Mouse (Mus musculus): ENCODE results near the gene Mbl1. TPM values are rescaled to one million over a fixed set of nuclear protein-coding genes. Genes with fewer than 3 reads are reported as not detected.

The Mbl1 gene
- total RNA-seq, 2 experiments from 2014 or later, result not detected

GRCm38 (mm10) chr14:41189496-41189895 lies 38.2 kb downstream of the Mbl1 start:
- DNase-seq (ENCODE audit: low spot score), result no peak

- no peak for DNase-seq (ENCODE audit: low spot score)
These were observed 46.9 kb downstream of the Mbl1 start for GRCm38 (mm10) chr14:41198037-41198730.

Other genes with a start within 250 kb of the Mbl1 start
- 10 to 100 TPM; 10.6 to 13.1 TPM for gene Tspan14, start 184.7 kb upstream of the Mbl1 start, total RNA-seq (2021)
- 10 to 100 TPM; 31.6 to 31.9 TPM for gene Fam213a, start 137.7 kb upstream of the Mbl1 start, total RNA-seq (2021)
- not detected for gene Dydc2, start 82.2 kb upstream of the Mbl1 start, total RNA-seq (2021)
- gene Dydc1, start 78.5 kb upstream of the Mbl1 start, total RNA-seq (2021), result not detected
- under 1 TPM in 1 of 2 experiments, not detected in 1; 0.90 TPM for gene Mat1a, start 46.4 kb upstream of the Mbl1 start, total RNA-seq (2021)
- gene Sftpa1, start 19.7 kb upstream of the Mbl1 start, total RNA-seq (2021), result not detected
- not detected for gene Sftpd, start 33.7 kb downstream of the Mbl1 start, total RNA-seq (2021)
- not detected for gene Gm2832, start 127.3 kb downstream of the Mbl1 start, total RNA-seq (2021)
- gene Gm5798, start 197.2 kb downstream of the Mbl1 start, total RNA-seq (2021), result not detected
- gene Gm7945, start 234.9 kb downstream of the Mbl1 start, total RNA-seq (2021), result not detected

Measured in gastrocnemius, adult 18-20 months (tissue).